Mouse (Mus musculus): ENCODE measurements at regions not wholly inside any gene's neighbourhood (a gene's known extent, or its start where the extent isn't known, plus 50 kb on each side); places are given as distances from the start of the nearest gene placed in this dataset.

DNA sequence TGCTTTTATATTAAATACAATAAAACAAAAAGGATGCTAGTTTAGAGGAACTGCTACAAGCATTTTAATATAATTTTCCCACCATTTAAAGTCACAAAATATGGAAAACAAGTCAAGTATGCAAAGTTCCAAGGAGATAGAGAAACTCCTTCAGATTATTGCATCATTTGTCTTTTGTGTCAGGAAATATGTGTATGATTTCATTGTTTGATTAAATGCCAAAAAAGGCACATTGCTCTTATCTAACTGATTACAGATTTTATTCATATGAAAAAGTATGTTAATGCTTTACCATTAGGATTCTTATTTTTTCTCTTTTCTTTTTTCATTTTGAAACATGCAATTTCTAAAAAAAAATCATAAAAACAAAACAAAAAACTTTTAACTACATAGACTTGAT lies 342.2 kb upstream of the Zeb2 start:
- TF ChIP-seq POLR2A (IDR thresholded peaks at IDR 0.05; ENCODE audit: low read depth, low read length) (no peak), CTCF (conservative IDR thresholded peaks at IDR 0.05; ENCODE audit: insufficient read depth, insufficient read length, low read depth, low read length) (no peak)

Measured in kidney, adult 2 months (tissue).